Mouse (Mus musculus): ENCODE measurements around the gene Olfr1126. TPM values are rescaled to one million over a fixed set of nuclear protein-coding genes. Genes with fewer than 3 reads are reported as not detected.
"Not testable (repeated sequence)": the region's sequence is repeated elsewhere in the genome, so short reads cannot be mapped to it uniquely, and the experiment has no call there.

Gene Olfr1126
- not detected in 2 replicates for polyA plus RNA-seq (2016; fragmentation: Nextera tagmentation; extraction: Ambion mirVana)

GRCm38 (mm10) chr2:87453662-87454061 lies at the start of gene Olfr1126:
Olfr1126 (plus strand) TSS chr2:87453962.
- Histone ChIP-seq H3K4me1 (no peaks in the 10 kb centered on the region), H3K36me3 (no peaks in the 10 kb centered on the region), H3K9me3 (no peaks in the 10 kb centered on the region), H3K4me3 (no peak within 1 kb of the TSS), H3K27me3 (ENCODE audit: insufficient read depth, poor library complexity, severe bottlenecking) (no peaks in the 10 kb centered on the region), H3K27ac (no peak within 1 kb of the TSS)
- no peak for DNase-seq (ENCODE audit: low spot score)

GRCm38 (mm10) chr2:87416335-87416734 lies 37.4 kb upstream of the Olfr1126 start, which contains the start of gene Olfr1123:
Olfr1123 (plus strand) TSS chr2:87416635.
- WGBS = 87% methylated on average over 1 of the region's 1 CpGs
- Histone ChIP-seq H3K36me3 (no peaks in the 10 kb centered on the region), H3K9me3 (no peaks in the 10 kb centered on the region), H3K4me3 (no peak within 1 kb of the TSS), H3K27ac (no peak within 1 kb of the TSS), H3K4me1 (no peaks in the 10 kb centered on the region), H3K27me3 (ENCODE audit: insufficient read depth, poor library complexity, severe bottlenecking) (no peaks in the 10 kb centered on the region)
- DNase-seq (ENCODE audit: low spot score) = no peak

GRCm38 (mm10) chr2:87429975-87430374 lies 23.8 kb upstream of the Olfr1126 start, which contains the start of gene Olfr1124:
Olfr1124 (plus strand) TSS chr2:87430275.
- H3K9me3 ChIP-seq = no peaks in the 10 kb centered on the region
- H3K4me1 ChIP-seq = no peaks in the 10 kb centered on the region
- no peak within 1 kb of the TSS for H3K4me3 ChIP-seq
- H3K36me3 ChIP-seq = no peaks in the 10 kb centered on the region
- DNase-seq (ENCODE audit: low spot score) = no peak
- H3K27me3 ChIP-seq (ENCODE audit: insufficient read depth, poor library complexity, severe bottlenecking) = no peaks in the 10 kb centered on the region
- H3K27ac ChIP-seq = no peak within 1 kb of the TSS
- WGBS = 89% methylated on average over 1 of the region's 1 CpGs

GRCm38 (mm10) chr2:87437731-87438130 lies 16.0 kb upstream of the Olfr1126 start:
- no peaks in the 10 kb centered on the region for H3K9me3 ChIP-seq
- no peaks in the 10 kb centered on the region for H3K4me1 ChIP-seq
- WGBS = 88% methylated on average over 16 of the region's 16 CpGs
- no peak overlapping the region for H3K4me3 ChIP-seq
- no peaks in the 10 kb centered on the region for H3K27me3 ChIP-seq (ENCODE audit: insufficient read depth, poor library complexity, severe bottlenecking)
- peak; percentile 75 for DNase-seq (ENCODE audit: low spot score)
- no peak overlapping the region for H3K27ac ChIP-seq
- no peaks in the 10 kb centered on the region for H3K36me3 ChIP-seq

GRCm38 (mm10) chr2:87461769-87462168 lies 8.0 kb downstream of the Olfr1126 start:
- H3K4me3 ChIP-seq = no peak overlapping the region
- DNase-seq (ENCODE audit: low spot score) = no peak
- H3K27ac ChIP-seq = no peak overlapping the region
- H3K27me3 ChIP-seq (ENCODE audit: insufficient read depth, poor library complexity, severe bottlenecking) = no peaks in the 10 kb centered on the region
- no peaks in the 10 kb centered on the region for H3K9me3 ChIP-seq
- H3K36me3 ChIP-seq = no peaks in the 10 kb centered on the region
- H3K4me1 ChIP-seq = no peaks in the 10 kb centered on the region
- WGBS = 91% methylated on average over 4 of the region's 4 CpGs

GRCm38 (mm10) chr2:87480207-87480606 lies 26.4 kb downstream of the Olfr1126 start:
- no peak overlapping the region for H3K27ac ChIP-seq
- no peaks in the 10 kb centered on the region for H3K27me3 ChIP-seq (ENCODE audit: insufficient read depth, poor library complexity, severe bottlenecking)
- H3K4me3 ChIP-seq = no peak overlapping the region
- no peaks in the 10 kb centered on the region for H3K4me1 ChIP-seq
- H3K9me3 ChIP-seq = no peaks in the 10 kb centered on the region
- DNase-seq (ENCODE audit: low spot score) = no peak
- no peaks in the 10 kb centered on the region for H3K36me3 ChIP-seq

- no peak for DNase-seq (ENCODE audit: low spot score)
- 67% methylated on average over 4 of the region's 4 CpGs for WGBS
- Histone ChIP-seq H3K4me3 (no peak overlapping the region), H3K27me3 (ENCODE audit: insufficient read depth, poor library complexity, severe bottlenecking) (no peaks in the 10 kb centered on the region), H3K4me1 (no peaks in the 10 kb centered on the region), H3K9me3 (no peaks in the 10 kb centered on the region), H3K36me3 (no peaks in the 10 kb centered on the region), H3K27ac (no peak overlapping the region)
Observed at GRCm38 (mm10) chr2:87481158-87481557, 27.4 kb downstream of the Olfr1126 start.

GRCm38 (mm10) chr2:87482276-87482675 lies 28.5 kb downstream of the Olfr1126 start:
- H3K9me3 ChIP-seq = no peaks in the 10 kb centered on the region
- no peak for DNase-seq (ENCODE audit: low spot score)
- H3K4me3 ChIP-seq = no peak overlapping the region
- no peaks in the 10 kb centered on the region for H3K36me3 ChIP-seq
- no peak overlapping the region for H3K27ac ChIP-seq
- no peaks in the 10 kb centered on the region for H3K4me1 ChIP-seq
- H3K27me3 ChIP-seq (ENCODE audit: insufficient read depth, poor library complexity, severe bottlenecking) = no peaks in the 10 kb centered on the region
- 72% methylated on average over 2 of the region's 2 CpGs for WGBS

- not testable (repeated sequence) for H3K4me3 ChIP-seq; H3K27me3 ChIP-seq (ENCODE audit: insufficient read depth, poor library complexity, severe bottlenecking); H3K4me1 ChIP-seq; H3K36me3 ChIP-seq; H3K9me3 ChIP-seq; H3K27ac ChIP-seq; DNase-seq (ENCODE audit: low spot score)
- WGBS = 96% methylated on average over 3 of the region's 5 CpGs
Observed at GRCm38 (mm10) chr2:87496993-87497392, 43.2 kb downstream of the Olfr1126 start, which contains the start of gene Pramel7. Pramel7 (minus strand) TSS chr2:87497093.

GRCm38 (mm10) chr2:87506265-87506664 lies 52.5 kb downstream of the Olfr1126 start, which contains the start of gene Pramel6:
Pramel6 (plus strand) TSS chr2:87506565.
- H3K27ac ChIP-seq = no peak within 1 kb of the TSS
- H3K27me3 ChIP-seq (ENCODE audit: insufficient read depth, poor library complexity, severe bottlenecking) = no peaks in the 10 kb centered on the region
- 85% methylated on average over 6 of the region's 6 CpGs for WGBS
- H3K36me3 ChIP-seq = no peaks in the 10 kb centered on the region
- H3K4me3 ChIP-seq = no peak within 1 kb of the TSS
- no peak for DNase-seq (ENCODE audit: low spot score)
- no peaks in the 10 kb centered on the region for H3K9me3 ChIP-seq
- no peaks in the 10 kb centered on the region for H3K4me1 ChIP-seq

Other genes with a start within 250 kb of the Olfr1126 start
- not detected in 2 replicates for gene Olfr1113, start 245.0 kb upstream of the Olfr1126 start, polyA plus RNA-seq (2016; fragmentation: Nextera tagmentation; extraction: Ambion mirVana)
- gene Olfr1115, start 205.9 kb upstream of the Olfr1126 start, polyA plus RNA-seq (2016; fragmentation: Nextera tagmentation; extraction: Ambion mirVana) = not detected in 2 replicates
- not detected in 2 replicates for gene Olfr1116, start 186.4 kb upstream of the Olfr1126 start, polyA plus RNA-seq (2016; fragmentation: Nextera tagmentation; extraction: Ambion mirVana)
- not detected in 2 replicates for gene Olfr1118, start 146.4 kb upstream of the Olfr1126 start, polyA plus RNA-seq (2016; fragmentation: Nextera tagmentation; extraction: Ambion mirVana)
- gene Olfr1120, start 99.1 kb upstream of the Olfr1126 start, polyA plus RNA-seq (2016; fragmentation: Nextera tagmentation; extraction: Ambion mirVana) = not detected in 2 replicates
- not detected in 2 replicates for gene Olfr1121, start 84.1 kb upstream of the Olfr1126 start, polyA plus RNA-seq (2016; fragmentation: Nextera tagmentation; extraction: Ambion mirVana)
- not detected in 2 replicates for gene Olfr1122, start 68.1 kb upstream of the Olfr1126 start, polyA plus RNA-seq (2016; fragmentation: Nextera tagmentation; extraction: Ambion mirVana)
- gene Olfr1123, start 37.3 kb upstream of the Olfr1126 start, polyA plus RNA-seq (2016; fragmentation: Nextera tagmentation; extraction: Ambion mirVana) = not detected in 2 replicates
- gene Olfr1124, start 23.7 kb upstream of the Olfr1126 start, polyA plus RNA-seq (2016; fragmentation: Nextera tagmentation; extraction: Ambion mirVana) = 0.18 TPM in 1 of 2 replicates, not detected in the other
- not detected in 2 replicates for gene Pramel7, start 43.1 kb downstream of the Olfr1126 start, polyA plus RNA-seq (2016; fragmentation: Nextera tagmentation; extraction: Ambion mirVana)
- gene Pramel6, start 52.6 kb downstream of the Olfr1126 start, polyA plus RNA-seq (2016; fragmentation: Nextera tagmentation; extraction: Ambion mirVana) = not detected in 2 replicates
- not detected in 2 replicates for gene Olfr153, start 77.8 kb downstream of the Olfr1126 start, polyA plus RNA-seq (2016; fragmentation: Nextera tagmentation; extraction: Ambion mirVana)
- not detected in 2 replicates for gene Olfr1128, start 91.6 kb downstream of the Olfr1126 start, polyA plus RNA-seq (2016; fragmentation: Nextera tagmentation; extraction: Ambion mirVana)
- gene Olfr1129, start 119.9 kb downstream of the Olfr1126 start, polyA plus RNA-seq (2016; fragmentation: Nextera tagmentation; extraction: Ambion mirVana) = not detected in 2 replicates
- gene Olfr1130, start 152.2 kb downstream of the Olfr1126 start, polyA plus RNA-seq (2016; fragmentation: Nextera tagmentation; extraction: Ambion mirVana) = not detected in 2 replicates
- not detected in 2 replicates for gene Olfr1131, start 173.1 kb downstream of the Olfr1126 start, polyA plus RNA-seq (2016; fragmentation: Nextera tagmentation; extraction: Ambion mirVana)
- not detected in 2 replicates for gene Olfr1132, start 183.6 kb downstream of the Olfr1126 start, polyA plus RNA-seq (2016; fragmentation: Nextera tagmentation; extraction: Ambion mirVana)
- not detected in 2 replicates for gene Olfr1133, start 193.4 kb downstream of the Olfr1126 start, polyA plus RNA-seq (2016; fragmentation: Nextera tagmentation; extraction: Ambion mirVana)
- not detected in 2 replicates for gene Olfr1134, start 204.5 kb downstream of the Olfr1126 start, polyA plus RNA-seq (2016; fragmentation: Nextera tagmentation; extraction: Ambion mirVana)
- gene Olfr1135, start 219.7 kb downstream of the Olfr1126 start, polyA plus RNA-seq (2016; fragmentation: Nextera tagmentation; extraction: Ambion mirVana) = not detected in 2 replicates
- gene Olfr1136, start 240.0 kb downstream of the Olfr1126 start, polyA plus RNA-seq (2016; fragmentation: Nextera tagmentation; extraction: Ambion mirVana) = not detected in 2 replicates

Data from heart, embryonic 10.5 days (tissue).